Mouse (Mus musculus) ES-E14 (cell line): ENCODE results near the gene Gmppa. TPM values are rescaled to one million over a fixed set of nuclear protein-coding genes. Genes with fewer than 3 reads are reported as not detected.

Experiments used
- DNase-seq: peaks from one replicate; pipeline ENCODE4 v3.0.0-alpha.2; 2013; ENCODE audit warnings: low read depth, low spot score
- H3K27ac ChIP-seq: 2 replicates; pipeline ENCODE4 v1.5.1; 2012; ENCODE audit warnings: low read depth, mild to moderate bottlenecking, low read length, moderate library complexity, mixed read lengths; ENCODE audit not compliant: poor library complexity, insufficient read depth, severe bottlenecking
- H3K36me3 ChIP-seq: 2 replicates; pipeline ENCODE4 v1.6.1; 2012; ENCODE audit warnings: mild to moderate bottlenecking, low read length, moderate library complexity, mixed read lengths; ENCODE audit not compliant: control insufficient read depth, poor library complexity, insufficient read depth, severe bottlenecking
- H3K4me1 ChIP-seq, 2 experiments: fragments of 150-350 bp in 1 of 2; sonication (generic) in 1 of 2; 2 replicates each; pipeline ENCODE4 v1.6.1; 2012; ENCODE audit warnings: low read length in 2 of 2, mild to moderate bottlenecking in 1 of 2, mixed read lengths in 1 of 2; ENCODE audit not compliant: control insufficient read depth in 2 of 2, insufficient read depth in 2 of 2, poor library complexity in 1 of 2
- H3K4me3 ChIP-seq, 2 experiments: fragments of 150-350 bp in 1 of 2; sonication (generic) in 1 of 2; 2 replicates each; pipeline ENCODE4 v1.5.1; 2012; ENCODE audit warnings: low read length in 2 of 2, low read depth in 1 of 2, mild to moderate bottlenecking in 1 of 2, mixed read lengths in 1 of 2; ENCODE audit not compliant: insufficient read depth in 1 of 2, poor library complexity in 1 of 2, severe bottlenecking in 1 of 2
- H3K9ac ChIP-seq: 2 replicates; pipeline ENCODE4 v1.6.1; 2012; ENCODE audit warnings: low read depth, mild to moderate bottlenecking, low read length, mixed read lengths; ENCODE audit not compliant: poor library complexity, insufficient read depth, severe bottlenecking
- H3K9me3 ChIP-seq: fragments of 150-350 bp; sonication (generic); 2 replicates; pipeline ENCODE4 v1.6.1; 2012; ENCODE audit warnings: low read depth, mild to moderate bottlenecking, low read length; ENCODE audit not compliant: control insufficient read depth, insufficient read depth
- CHD2 ChIP-seq: IDR thresholded peaks from 2 replicates; pipeline ENCODE4 v1.6.1; 2014; ENCODE audit warnings: mild to moderate bottlenecking, low read depth, low read length, inconsistent platforms
- HCFC1 ChIP-seq: IDR thresholded peaks from 2 replicates; pipeline ENCODE4 v1.6.1; 2012; ENCODE audit warnings: low read length, inconsistent platforms, borderline replicate concordance; ENCODE audit not compliant: insufficient read depth
- MAFK ChIP-seq: IDR thresholded peaks from 2 replicates; pipeline ENCODE4 v1.6.1; 2014; ENCODE audit warnings: mild to moderate bottlenecking, low read depth, low read length, inconsistent platforms; ENCODE audit not compliant: insufficient read depth
- ZC3H11A ChIP-seq: IDR thresholded peaks from 2 replicates; pipeline ENCODE4 v1.6.1; 2012; ENCODE audit warnings: low read depth, mild to moderate bottlenecking, inconsistent platforms, low read length, borderline replicate concordance
- ZNF384 ChIP-seq: IDR thresholded peaks from 2 replicates; pipeline ENCODE4 v1.6.1; 2012; ENCODE audit warnings: low read depth, low read length, inconsistent platforms
- in situ Hi-C, 2 experiments: fragments of 600-800 bp; cut with MboI; formaldehyde crosslinking; loops; one replicate each; pipeline ENCODE4 v1.15.1; 2025; ENCODE audit warnings: low sequenced_read_pairs in 2 of 2, inconsistent platforms in 1 of 2; ENCODE audit not compliant: unreplicated experiment in 2 of 2
- total RNA-seq: library from RNA; depleted of rRNA; stranded (reverse); fragments of 300-350 nt; gene quantifications from 2 replicates; pipeline ENCODE4 v1.2.3, GENCODE M21; 2012

Gmppa gene
- total RNA-seq, 1 experiment = 40.2 TPM

DNA sequence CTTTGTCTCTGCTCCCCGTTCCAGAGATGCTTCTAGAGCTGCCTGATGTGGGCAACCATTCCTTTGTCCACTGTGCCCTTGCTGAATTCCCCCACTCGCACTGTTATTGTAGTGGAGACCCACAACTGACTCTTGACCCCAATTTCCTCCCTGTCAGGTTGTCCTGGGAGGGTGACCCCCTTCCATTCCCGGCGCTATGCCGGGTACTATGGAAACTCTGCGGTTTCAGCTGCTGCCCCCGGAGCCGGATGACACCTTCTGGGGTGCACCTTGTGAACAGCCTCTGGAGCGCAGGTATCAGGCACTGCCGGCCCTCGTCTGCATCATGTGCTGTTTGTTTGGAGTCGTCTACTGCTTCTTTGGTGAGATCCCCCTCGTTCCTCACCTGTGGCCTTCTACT lies 44.3 kb downstream of the Gmppa start:
- Histone ChIP-seq H3K27ac (no peak overlapping the region), H3K36me3 (peaks cover 15% of the 10 kb centered on the region), H3K9me3 (no peaks in the 10 kb centered on the region), H3K4me3 (peak overlapping the region; percentile 61 to 63), H3K9ac (no peak overlapping the region), H3K4me1 (peaks cover 4 to 8% of the 10 kb centered on the region in 2 experiments; a peak in 2 of 4 replicates)
- TF ChIP-seq CHD2 (no peak), ZNF384 (no peak), MAFK (no peak), HCFC1 (no peak), ZC3H11A (no peak)
- in situ Hi-C loops = no loop called here
- DNase-seq = no peak

DNA sequence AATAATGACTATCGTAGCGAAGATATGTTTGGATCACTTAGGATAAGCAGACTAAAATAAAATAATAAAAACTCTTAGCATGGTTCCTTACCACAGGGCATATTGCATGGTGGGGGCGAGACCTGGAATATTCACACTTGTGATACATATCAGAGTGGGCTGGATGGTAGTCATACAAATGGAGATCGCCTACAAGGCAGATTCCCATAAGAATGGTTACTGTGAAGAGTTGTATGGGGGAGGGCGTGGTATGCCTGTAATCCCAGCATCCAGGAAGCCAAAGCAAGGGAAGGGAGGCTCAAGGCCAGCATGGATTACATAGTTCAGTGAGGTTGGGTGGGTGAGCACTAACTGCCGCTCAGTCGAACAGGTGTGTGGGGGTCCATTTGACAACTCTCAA lies 45.0 kb downstream of the Gmppa start:
- in situ Hi-C loops = no loop called here
- TF ChIP-seq CHD2 = no peak
- no peak for TF ChIP-seq HCFC1
- no peak for TF ChIP-seq ZNF384
- no peak for TF ChIP-seq MAFK
- TF ChIP-seq ZC3H11A = no peak
- Histone ChIP-seq H3K9me3 (no peaks in the 10 kb centered on the region), H3K9ac (no peak overlapping the region), H3K27ac (no peak overlapping the region), H3K4me1 (peaks cover 4 to 6% of the 10 kb centered on the region in 2 experiments; a peak in 2 of 4 replicates), H3K36me3 (peaks cover 8% of the 10 kb centered on the region), H3K4me3 (no peak overlapping the region)
- DNase-seq = no peak

DNA sequence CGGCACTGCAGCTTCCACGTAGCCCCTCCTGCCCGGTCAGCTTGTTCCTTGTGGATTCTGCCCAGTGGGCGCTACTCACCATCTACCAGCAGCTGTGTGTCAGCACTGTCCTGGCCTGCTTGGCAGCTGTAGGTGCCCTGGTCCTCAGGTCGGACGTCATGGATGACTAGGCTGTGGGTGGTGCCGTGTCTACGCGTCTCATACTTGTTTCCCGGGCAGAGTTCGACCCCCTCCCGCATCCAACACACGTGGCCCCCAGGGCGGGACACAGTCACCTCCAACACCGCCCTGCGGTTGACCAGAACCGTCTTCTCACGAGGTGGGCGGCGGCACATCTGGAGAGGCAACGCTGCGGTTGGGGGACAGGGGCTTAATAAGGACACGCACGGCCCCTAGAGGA lies 50.8 kb downstream of the Gmppa start:
- Histone ChIP-seq H3K36me3 (no peaks in the 10 kb centered on the region), H3K9me3 (no peaks in the 10 kb centered on the region), H3K9ac (no peak overlapping the region; the same call in 1 of the 2 replicates), H3K27ac (no peak overlapping the region), H3K4me1 (peaks cover 5 to 14% of the 10 kb centered on the region in 2 experiments; a peak in 2 of 4 replicates), H3K4me3 (peak overlapping the region; percentile 80 to 93; a peak in 3 of 4 replicates)
- DNase-seq = no peak
- in situ Hi-C loops = no loop called here
- TF ChIP-seq HCFC1 = no peak
- TF ChIP-seq MAFK = no peak
- TF ChIP-seq CHD2 = no peak
- no peak for TF ChIP-seq ZNF384

DNA sequence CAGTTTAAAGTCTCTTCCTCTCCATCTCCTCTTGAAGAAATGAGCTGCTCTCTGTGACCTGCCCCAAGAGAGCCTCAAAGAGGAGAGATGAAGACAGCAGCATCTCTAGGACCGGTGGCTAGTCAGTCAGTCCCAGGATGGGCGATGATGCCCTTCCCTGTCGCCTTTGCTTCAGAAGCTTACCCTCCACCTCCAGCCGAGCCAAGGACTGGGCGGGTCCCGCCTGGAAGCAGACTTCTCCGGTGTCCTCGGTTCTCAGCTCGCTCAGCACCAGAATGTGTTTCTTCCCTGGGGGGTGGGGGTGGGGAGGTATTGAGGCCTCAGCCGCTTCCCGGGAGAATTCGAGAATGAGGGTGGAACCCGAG lies 51.3 kb downstream of the Gmppa start:
- H3K36me3 ChIP-seq = no peaks in the 10 kb centered on the region
- TF ChIP-seq ZC3H11A (no peak), HCFC1 (no peak), CHD2 (no peak), MAFK (no peak), ZNF384 (no peak)
- in situ Hi-C loops = no loop called here
- H3K9ac ChIP-seq = peak overlapping the region; percentile 66
- H3K9me3 ChIP-seq = no peaks in the 10 kb centered on the region
- H3K27ac ChIP-seq = no peak overlapping the region
- peaks cover 5 to 15% of the 10 kb centered on the region in 2 experiments; a peak in 2 of 4 replicates for H3K4me1 ChIP-seq
- DNase-seq = no peak
- H3K4me3 ChIP-seq = peak overlapping the region; percentile 80 to 93

DNA sequence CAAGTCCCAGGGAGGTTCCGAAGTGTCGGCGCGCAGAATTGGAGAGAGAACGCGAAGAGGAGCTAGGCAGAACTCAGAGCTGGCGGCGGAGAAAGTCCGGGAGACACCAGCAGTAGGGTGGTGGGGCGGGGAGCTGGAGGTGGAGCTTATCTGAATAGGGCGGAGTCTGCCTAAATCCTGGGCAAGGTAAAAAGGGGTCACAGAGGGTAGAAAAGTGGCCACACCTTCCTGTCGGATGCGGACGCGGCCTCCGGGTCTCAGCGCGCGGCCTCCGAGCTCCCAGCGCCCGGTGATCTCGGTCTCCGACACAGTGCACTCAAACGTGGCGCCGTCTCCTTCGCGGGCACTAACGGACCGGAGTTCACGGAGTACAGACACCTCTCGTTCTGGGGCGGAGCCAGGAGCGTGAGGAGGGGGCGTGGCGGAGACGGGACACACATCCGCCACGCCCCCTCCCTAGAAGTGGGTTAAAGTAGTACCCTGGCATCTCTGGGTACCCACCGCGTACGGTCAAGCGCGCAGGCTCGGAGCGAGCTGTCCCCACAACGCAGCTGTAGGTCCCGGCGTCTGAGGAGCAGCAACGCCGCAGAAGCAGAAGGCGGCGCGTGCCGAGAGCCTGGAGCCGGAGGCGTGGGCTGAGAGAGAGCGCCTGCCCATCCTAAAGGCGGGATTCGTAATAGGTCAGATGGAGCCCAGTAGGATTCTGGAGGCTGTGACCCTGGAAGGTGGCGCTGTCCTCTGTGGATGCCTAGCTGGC lies 51.9 kb downstream of the Gmppa start:
- Histone ChIP-seq H3K4me1 (peaks cover 5 to 19% of the 10 kb centered on the region in 2 experiments; a peak in 2 of 4 replicates), H3K4me3 (peak overlapping the region; percentile 80 to 93), H3K36me3 (no peaks in the 10 kb centered on the region), H3K9me3 (no peaks in the 10 kb centered on the region), H3K9ac (peak overlapping the region; percentile 71), H3K27ac (no peak overlapping the region)
- in situ Hi-C loops = no loop called here
- DNase-seq = peak; percentile 89
- no peak for TF ChIP-seq CHD2
- TF ChIP-seq HCFC1 = no peak
- no peak for TF ChIP-seq MAFK
- TF ChIP-seq ZC3H11A = no peak
- no peak for TF ChIP-seq ZNF384
